Mouse (Mus musculus) liver, adult 2 months (tissue): ENCODE measurements around the gene Pcsk6.

Experiments
- CTCF ChIP-seq: fragments of 200-500 bp; IDR thresholded peaks from 2 replicates; pipeline ENCODE4 v1.5.1; 2011; ENCODE audit warnings: low read depth, low read length, control low read depth
- POLR2A ChIP-seq: fragments of 200-500 bp; IDR thresholded peaks from 2 replicates; pipeline ENCODE4 v1.6.1; 2011; ENCODE audit warnings: low read length, control low read depth; ENCODE audit not compliant: insufficient read depth; ENCODE audit errors: extremely low read depth

DNA sequence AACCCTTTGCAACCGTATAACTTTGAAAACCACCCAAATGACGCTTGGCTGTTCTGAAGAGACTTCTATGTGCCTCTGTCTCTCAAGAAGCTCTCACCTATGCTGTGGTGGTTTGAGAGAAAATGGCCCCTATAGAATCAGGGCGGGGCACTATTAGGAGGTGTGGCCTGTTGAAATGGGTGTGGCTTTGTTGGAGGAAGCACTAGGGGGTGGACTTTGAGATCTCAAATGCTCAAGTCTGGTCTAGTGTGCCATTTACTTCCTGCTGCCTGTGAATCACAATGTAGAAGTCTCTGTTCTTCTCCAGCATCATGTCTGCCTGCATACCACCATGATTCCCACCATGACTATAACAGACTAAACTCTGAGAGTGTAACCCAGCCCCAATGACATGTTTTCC lies 21.8 kb upstream of the Pcsk6 start:
- TF ChIP-seq POLR2A (no peak), CTCF (no peak)
